Mouse (Mus musculus): ENCODE measurements around the gene Lrsam1. TPM values are rescaled to one million over a fixed set of nuclear protein-coding genes. Genes with fewer than 3 reads are reported as not detected.

Lrsam1 gene
- total RNA-seq, 2 experiments from 2014 or later = 36.5 to 40.4 TPM

Other genes starting within 250 kb of the Lrsam1 start
- 10 to 100 TPM; 86.8 to 92.1 TPM for gene Cdk9, start 248.5 kb downstream of the Lrsam1 start, total RNA-seq (2021)
- 10 to 100 TPM; 34.7 to 40.3 TPM for gene Sh2d3c, start 240.6 kb downstream of the Lrsam1 start, total RNA-seq (2021)
- gene 6330409D20Rik, start 220.6 kb downstream of the Lrsam1 start, total RNA-seq (2021) = 1 to 10 TPM; 2.1 to 3.2 TPM
- 10 to 100 TPM; 28.9 to 32.9 TPM for gene Tor2a, start 204.4 kb downstream of the Lrsam1 start, total RNA-seq (2021)
- under 1 TPM; 0.71 to 0.94 TPM for gene Ttc16, start 186.0 kb downstream of the Lrsam1 start, total RNA-seq (2021)
- gene Ptrh1, start 185.8 kb downstream of the Lrsam1 start, total RNA-seq (2021) = 10 to 100 TPM in 1 of 2 experiments, 1 to 10 TPM in 1; 5.4 to 11.5 TPM
- gene Cfap157, start 177.2 kb downstream of the Lrsam1 start, total RNA-seq (2021) = under 1 TPM; 0.75 to 0.76 TPM
- 100 to 1,000 TPM; 525 to 547 TPM for gene Stxbp1, start 114.4 kb downstream of the Lrsam1 start, total RNA-seq (2021)
- 10 to 100 TPM; 22.6 to 26.3 TPM for gene Fam129b, start 85.5 kb downstream of the Lrsam1 start, total RNA-seq (2021)
- 100 to 1,000 TPM; 155 to 179 TPM for gene Rpl12, start 55 bp downstream of the Lrsam1 start, total RNA-seq (2021)
- 10 to 100 TPM; 23.2 to 26.9 TPM for gene Slc2a8, start 20.5 kb upstream of the Lrsam1 start, total RNA-seq (2021)
- gene Garnl3, start 170.0 kb upstream of the Lrsam1 start, total RNA-seq (2021) = 10 to 100 TPM; 75.2 to 91.7 TPM